Mouse (Mus musculus): ENCODE data around the gene Dcun1d4.

The Dcun1d4 gene

DNA sequence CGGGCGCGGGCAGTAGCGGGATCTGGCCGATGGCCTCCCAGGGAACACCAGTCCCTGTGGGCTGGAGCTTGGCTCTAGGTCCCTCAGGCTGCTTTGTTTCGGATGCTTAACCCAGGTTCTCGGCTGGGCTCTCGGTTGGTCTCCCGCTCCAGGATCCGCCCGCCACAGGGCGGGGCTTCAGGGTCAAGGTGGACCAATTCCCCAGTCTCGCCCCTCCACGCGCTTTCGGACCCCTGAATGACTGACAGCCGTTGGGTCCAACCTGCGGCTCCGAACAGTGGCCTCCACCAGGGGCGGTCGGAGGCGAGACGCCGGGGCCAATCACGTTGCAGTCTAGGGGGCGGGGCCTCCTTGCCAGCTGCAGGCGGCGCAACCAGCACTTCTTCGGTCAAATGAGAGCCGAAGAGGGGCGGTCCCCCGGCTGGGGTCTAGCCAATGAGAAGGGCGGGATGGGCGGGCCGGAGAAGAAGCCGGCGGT is 9.8 kb downstream of the Dcun1d4 start:
- no peak; the same call in 1 of the 2 replicates for TF ChIP-seq GATA4 (IDR thresholded peaks at IDR 0.05; ENCODE audit: insufficient replicate concordance, low read length)

GRCm38 (mm10) chr5:73491074-73491836 is 10.5 kb downstream of the Dcun1d4 start:
- TF ChIP-seq GATA4 (IDR thresholded peaks at IDR 0.05; ENCODE audit: insufficient replicate concordance, low read length): no peak

- TF ChIP-seq GATA4 (IDR thresholded peaks at IDR 0.05; ENCODE audit: insufficient replicate concordance, low read length): no peak
Observed at GRCm38 (mm10) chr5:73491837-73492720, 11.3 kb downstream of the Dcun1d4 start.

GRCm38 (mm10) chr5:73497401-73497800 is 16.6 kb downstream of the Dcun1d4 start:
- TF ChIP-seq GATA4 (IDR thresholded peaks at IDR 0.05; ENCODE audit: insufficient replicate concordance, low read length): no peak

- no peak for TF ChIP-seq GATA4 (IDR thresholded peaks at IDR 0.05; ENCODE audit: insufficient replicate concordance, low read length)
Observed at GRCm38 (mm10) chr5:73498559-73498958, 17.8 kb downstream of the Dcun1d4 start.

DNA sequence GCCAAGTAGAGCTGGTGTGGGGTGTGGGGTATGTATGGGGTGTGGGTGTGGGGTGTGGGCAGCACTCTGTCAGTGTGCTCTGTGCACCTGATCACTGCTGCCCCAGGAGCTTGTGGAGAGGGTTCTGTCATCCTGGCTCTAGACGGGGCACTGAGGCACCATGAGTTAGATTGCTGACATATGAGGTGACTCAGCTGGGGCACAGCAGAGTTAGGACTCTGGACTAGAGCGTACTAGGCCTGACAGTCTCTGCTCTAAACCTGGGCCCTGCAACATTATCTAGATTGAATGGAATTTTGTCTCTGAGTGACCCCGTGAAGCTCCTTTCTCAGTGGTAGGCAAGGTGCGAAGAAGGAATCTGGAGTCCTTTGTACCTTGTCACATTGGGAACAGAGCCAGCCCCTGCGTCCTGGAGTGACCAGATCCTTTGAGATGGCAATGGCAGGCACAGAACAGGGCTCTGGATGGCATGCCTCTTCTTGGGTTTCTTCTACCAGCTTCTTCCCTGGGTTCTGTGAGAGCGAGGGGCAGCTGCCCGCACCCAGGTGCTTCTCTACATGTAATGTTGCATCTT is 20.2 kb downstream of the Dcun1d4 start:
- TF ChIP-seq GATA4 (IDR thresholded peaks at IDR 0.05; ENCODE audit: insufficient replicate concordance, low read length): no peak

DNA sequence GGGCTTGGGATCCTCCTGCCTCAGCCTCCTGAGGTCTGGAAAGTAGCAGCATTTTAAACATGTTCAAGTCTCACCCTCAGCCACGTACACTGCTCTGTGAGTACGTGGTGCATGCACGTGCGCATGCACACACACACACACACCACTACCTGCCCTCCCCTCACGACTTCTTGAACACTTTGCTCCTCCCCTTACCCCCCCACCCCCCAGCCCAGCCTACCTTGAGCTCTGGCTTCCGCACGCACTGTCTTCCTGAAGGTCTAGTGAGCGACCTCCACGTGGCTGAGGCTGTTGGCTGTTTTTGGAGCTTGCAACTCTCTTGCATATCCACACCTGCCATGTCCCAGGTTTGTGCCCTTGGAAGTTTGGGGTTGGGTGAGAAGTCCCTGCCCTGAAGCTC is 21.6 kb downstream of the Dcun1d4 start:
- TF ChIP-seq GATA4 (IDR thresholded peaks at IDR 0.05; ENCODE audit: insufficient replicate concordance, low read length): no peak

- TF ChIP-seq GATA4 (IDR thresholded peaks at IDR 0.05; ENCODE audit: insufficient replicate concordance, low read length): no peak
Observed at GRCm38 (mm10) chr5:73503015-73503757, 22.4 kb downstream of the Dcun1d4 start.

DNA sequence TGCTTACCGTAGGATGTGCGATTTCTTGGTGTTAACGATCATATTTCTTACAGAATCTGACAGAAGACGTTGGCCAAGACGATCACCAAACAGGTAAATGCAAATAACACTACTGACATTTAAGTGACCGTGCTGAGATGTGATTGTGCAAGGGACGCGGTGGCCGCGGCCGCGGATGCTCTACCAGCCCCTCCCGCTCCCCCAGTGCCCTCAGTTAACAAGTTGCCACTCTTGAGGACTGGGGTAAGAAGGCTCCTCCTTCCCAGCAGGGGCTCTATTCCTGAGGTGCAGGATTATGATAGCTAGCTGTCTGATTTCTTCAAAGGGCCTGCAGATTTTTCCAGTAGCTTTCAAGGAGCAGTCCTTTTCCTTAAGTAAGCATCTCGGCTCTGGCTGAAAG is 30.3 kb downstream of the Dcun1d4 start:
- no peak for TF ChIP-seq GATA4 (IDR thresholded peaks at IDR 0.05; ENCODE audit: insufficient replicate concordance, low read length)

DNA sequence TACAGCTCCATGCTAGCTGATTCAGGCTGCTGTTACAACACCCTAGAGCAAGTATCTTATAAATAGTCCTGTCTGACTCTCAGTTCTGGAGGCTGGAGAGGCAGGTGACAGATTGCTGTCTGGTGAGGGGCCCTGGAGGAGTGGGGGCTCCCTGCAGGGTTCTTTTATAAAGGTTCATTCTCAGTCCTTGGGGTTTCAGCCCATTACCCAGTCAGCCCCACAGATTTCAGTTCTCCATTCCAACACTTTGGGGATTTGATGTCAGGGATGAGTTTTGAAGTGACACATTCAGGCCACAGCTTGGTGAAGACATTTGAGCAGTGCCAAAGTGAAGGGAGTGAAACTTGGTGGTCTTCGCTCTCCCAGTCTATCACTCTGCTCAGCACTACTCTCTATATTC is 31.4 kb downstream of the Dcun1d4 start:
- no peak for TF ChIP-seq GATA4 (IDR thresholded peaks at IDR 0.05; ENCODE audit: insufficient replicate concordance, low read length)

DNA sequence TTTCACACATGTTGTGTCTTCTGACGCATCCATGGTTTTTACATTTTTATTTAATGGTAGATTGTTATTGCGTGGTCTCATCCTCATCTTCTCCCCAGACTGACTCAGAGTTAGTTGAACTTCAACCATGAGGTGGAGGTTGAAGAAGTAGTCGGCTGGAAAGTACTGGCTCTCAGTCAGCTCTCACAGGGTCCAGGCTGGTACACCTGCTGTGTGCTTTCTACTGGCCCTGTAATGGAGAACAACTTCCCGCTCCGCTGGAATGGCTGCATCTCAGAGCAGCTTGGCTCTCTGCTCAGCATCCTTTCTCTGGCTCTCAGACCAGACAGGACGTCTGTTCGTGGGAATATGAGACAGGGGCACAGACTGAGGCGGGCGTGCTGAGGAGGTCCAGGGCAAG is 31.9 kb downstream of the Dcun1d4 start:
- no peak for TF ChIP-seq GATA4 (IDR thresholded peaks at IDR 0.05; ENCODE audit: insufficient replicate concordance, low read length)

- no peak for TF ChIP-seq GATA4 (IDR thresholded peaks at IDR 0.05; ENCODE audit: insufficient replicate concordance, low read length)
Observed at GRCm38 (mm10) chr5:73514202-73514601, 33.4 kb downstream of the Dcun1d4 start.

- no peak for TF ChIP-seq GATA4 (IDR thresholded peaks at IDR 0.05; ENCODE audit: insufficient replicate concordance, low read length)
Observed at GRCm38 (mm10) chr5:73517299-73517698, 36.5 kb downstream of the Dcun1d4 start.

- TF ChIP-seq GATA4 (IDR thresholded peaks at IDR 0.05; ENCODE audit: insufficient replicate concordance, low read length): no peak
Observed at GRCm38 (mm10) chr5:73518424-73519211, 37.8 kb downstream of the Dcun1d4 start.

Data from liver, adult (tissue).